Mouse (Mus musculus) cerebellum, adult 2 months (tissue): ENCODE results near the gene Fam198a.
A peak's percentile ranks its signal among the peaks of the same experiment; 100 is the strongest.

Source experiments
- CTCF ChIP-seq: fragments of 200-500 bp; IDR thresholded peaks from 2 replicates; pipeline ENCODE4 v1.5.1; 2011; ENCODE audit warnings: low read depth, mild to moderate bottlenecking, control low read depth, low read length, moderate library complexity, borderline replicate concordance; ENCODE audit not compliant: insufficient read depth
- POLR2A ChIP-seq: fragments of 200-500 bp; IDR thresholded peaks from 2 replicates; pipeline ENCODE4 v1.6.1; 2011; ENCODE audit warnings: low read length, control low read depth, borderline replicate concordance; ENCODE audit not compliant: insufficient read depth

- TF ChIP-seq POLR2A (no peak), CTCF (peak; percentile 68; the same call in 1 of the 2 replicates)
These were observed 68.1 kb downstream of the Fam198a start for GRCm38 (mm10) chr9:122018782-122019395.
